Mouse (Mus musculus): ENCODE measurements at regions not wholly inside any gene's neighbourhood (a gene's known extent, or its start where the extent isn't known, plus 50 kb on each side); places are given as distances from the start of the nearest gene placed in this dataset. TPM values are rescaled to one million over a fixed set of nuclear protein-coding genes. Genes with fewer than 3 reads are reported as not detected.

DNA sequence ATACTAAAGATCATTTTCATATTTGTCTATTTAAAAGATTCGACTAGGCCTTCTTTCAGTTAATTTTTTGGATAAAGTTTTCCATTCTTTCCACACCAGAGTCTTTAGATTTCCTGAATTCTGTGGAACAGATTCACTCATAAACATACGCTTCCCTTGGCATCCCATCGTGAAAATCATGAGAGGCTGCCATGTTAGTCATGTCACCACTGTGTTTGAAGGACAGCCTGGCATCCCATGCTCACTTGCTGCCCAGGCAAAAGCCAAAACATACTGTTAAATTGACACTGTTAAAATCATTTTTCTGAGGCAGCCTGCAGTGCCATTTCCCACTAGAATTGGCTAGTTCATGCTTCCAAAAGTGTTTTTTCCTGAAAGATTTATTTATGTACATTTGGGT lies 394.8 kb upstream of the Slc8a1 start:
- Histone ChIP-seq H3K27ac (ENCODE audit: low read depth) (no peak overlapping the region), H3K9ac (no peak overlapping the region), H3K4me3 (ENCODE audit: low read depth, low read length) (no peak overlapping the region), H3K4me1 (ENCODE audit: insufficient read depth) (no peaks in the 10 kb centered on the region), H3K27me3 (ENCODE audit: insufficient read depth, low read length) (no peaks in the 10 kb centered on the region), H3K4me2 (no peak overlapping the region), H3K36me3 (ENCODE audit: insufficient read depth) (no peaks in the 10 kb centered on the region), H3K9me3 (ENCODE audit: low read depth, low read length) (no peaks in the 10 kb centered on the region)
- 84% methylated on average over 3 of the region's 3 CpGs for WGBS
- no peak for DNase-seq
- no peak for ATAC-seq (ENCODE audit: insufficient read depth)
- no peak for TF ChIP-seq CTCF (IDR thresholded peaks at IDR 0.05; ENCODE audit: low read depth)

GRCm38 (mm10) chr17:82087141-82087540 lies 349.0 kb upstream of the Slc8a1 start:
- no peak for TF ChIP-seq CTCF (IDR thresholded peaks at IDR 0.05; ENCODE audit: low read depth)
- H3K4me1 ChIP-seq (ENCODE audit: insufficient read depth), result no peaks in the 10 kb centered on the region
- DNase-seq, result no peak
- H3K9me3 ChIP-seq (ENCODE audit: low read depth, low read length), result no peaks in the 10 kb centered on the region
- H3K27ac ChIP-seq (ENCODE audit: low read depth), result no peak overlapping the region
- ATAC-seq (ENCODE audit: insufficient read depth), result no peak
- no peak overlapping the region for H3K9ac ChIP-seq
- H3K4me2 ChIP-seq, result no peak overlapping the region
- H3K4me3 ChIP-seq (ENCODE audit: low read depth, low read length), result no peak overlapping the region
- no peaks in the 10 kb centered on the region for H3K36me3 ChIP-seq (ENCODE audit: insufficient read depth)
- H3K27me3 ChIP-seq (ENCODE audit: insufficient read depth, low read length), result no peaks in the 10 kb centered on the region
- 80% methylated on average over 3 of the region's 3 CpGs for WGBS

- no peaks in the 10 kb centered on the region for H3K4me1 ChIP-seq (ENCODE audit: insufficient read depth)
- ATAC-seq (ENCODE audit: insufficient read depth) (no peak), DNase-seq (no peak)
These were observed 342.1 kb upstream of the Slc8a1 start for GRCm38 (mm10) chr17:82080301-82080700.

More at GRCm38 (mm10) chr17:82080301-82080700, 342.1 kb upstream of the Slc8a1 start:
- Histone ChIP-seq H3K4me3 (ENCODE audit: low read depth, low read length) (no peak overlapping the region), H3K36me3 (ENCODE audit: insufficient read depth) (no peaks in the 10 kb centered on the region), H3K9me3 (ENCODE audit: low read depth, low read length) (no peaks in the 10 kb centered on the region), H3K4me2 (no peak overlapping the region), H3K27me3 (ENCODE audit: insufficient read depth, low read length) (no peaks in the 10 kb centered on the region), H3K27ac (ENCODE audit: low read depth) (no peak overlapping the region), H3K9ac (no peak overlapping the region)
- TF ChIP-seq CTCF (IDR thresholded peaks at IDR 0.05; ENCODE audit: low read depth), result no peak

Small RNAs in the stretch of these regions (microRNA-seq; reads per million reads assigned to microRNA genes)
- gene Gm23400 (ENCODE audit: borderline number of aligned reads) (not detected), gene Gm27359 (ENCODE audit: borderline number of aligned reads) (not detected)
